Mouse (Mus musculus) neural tube, embryonic 15.5 days (tissue): ENCODE measurements around the gene 1700003F12Rik. TPM values are rescaled to one million over a fixed set of nuclear protein-coding genes. Genes with fewer than 3 reads are reported as not detected.
A peak's percentile ranks its signal among the peaks of the same experiment; 100 is the strongest.

Experiments
- ATAC-seq: fragments of 200-750 bp; cut with Nextera tagmentation; 2 replicates; pipeline ENCODE4 v1.8.0; 2017; ENCODE audit warnings: mild to moderate bottlenecking, moderate TSS enrichment, moderate library complexity; ENCODE audit not compliant: low FRiP score
- H3K27ac ChIP-seq: fragments of 300-500 bp; sonication (generic); replicated peaks from 2 replicates; pipeline ENCODE4 v1.5.1; 2015; ENCODE audit warnings: mild to moderate bottlenecking, inconsistent platforms
- H3K27me3 ChIP-seq: fragments of 300-500 bp; sonication (generic); replicated peaks from 2 replicates; pipeline ENCODE4 v1.6.1; 2015; ENCODE audit warnings: inconsistent platforms
- H3K36me3 ChIP-seq: fragments of 300-500 bp; sonication (generic); 2 replicates; pipeline ENCODE4 v1.6.1; 2015; ENCODE audit warnings: inconsistent platforms
- H3K4me1 ChIP-seq: fragments of 300-500 bp; sonication (generic); 2 replicates; pipeline ENCODE4 v1.6.1; 2015; ENCODE audit warnings: inconsistent platforms
- H3K4me2 ChIP-seq: fragments of 300-500 bp; sonication (generic); 2 replicates; pipeline ENCODE4 v1.6.1; 2015; ENCODE audit warnings: inconsistent platforms, mild to moderate bottlenecking, moderate library complexity
- H3K4me3 ChIP-seq: fragments of 300-500 bp; sonication (generic); replicated peaks from 2 replicates; pipeline ENCODE4 v1.5.1; 2015; ENCODE audit warnings: mild to moderate bottlenecking, inconsistent platforms
- H3K9ac ChIP-seq: fragments of 300-500 bp; sonication (generic); replicated peaks from 2 replicates; pipeline ENCODE4 v1.6.1; 2015; ENCODE audit warnings: mild to moderate bottlenecking, inconsistent platforms
- H3K9me3 ChIP-seq: fragments of 300-500 bp; sonication (generic); replicated peaks from 2 replicates; pipeline ENCODE4 v1.6.1; 2016; ENCODE audit warnings: inconsistent platforms
- WGBS: fragments of 180-500 bp; shearing (Covaris S2); methylation state at CpG from one replicate; pipeline ENCODE4 v1.1.7; 2015; ENCODE audit warnings: mixed read lengths; 5-methylcytosine and 5-hydroxymethylcytosine counted together
- polyA plus RNA-seq: library from polyadenylated mRNA; unstranded; fragments of >200 nt; fragmentation: Nextera tagmentation; extraction: Ambion mirVana; gene quantifications from 2 replicates; pipeline ENCODE4 v1.2.1, GENCODE M21; 2015

1700003F12Rik gene
- polyA plus RNA-seq, 1 experiment from 2014 or later, result 1.9 TPM

DNA sequence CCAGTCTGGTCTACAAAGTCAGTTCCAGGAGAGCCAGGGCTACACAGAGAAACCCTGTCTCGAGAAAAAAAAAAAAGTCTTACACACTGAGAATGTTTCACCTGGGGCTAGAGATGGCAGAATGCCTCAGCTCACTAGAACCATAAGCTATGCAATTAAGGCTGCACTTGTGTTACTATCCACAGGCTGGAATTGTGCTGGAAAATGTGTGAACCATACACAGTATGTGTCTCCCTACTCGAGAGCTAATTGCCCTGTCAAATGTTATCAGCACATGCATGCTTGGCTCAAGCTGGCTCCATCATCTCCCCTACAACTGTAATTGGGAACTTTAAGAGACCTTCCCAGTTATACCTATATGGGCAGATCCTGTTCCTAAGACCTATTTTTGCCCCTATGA lies 4.1 kb downstream of the 1700003F12Rik start:
- Histone ChIP-seq H3K9ac (no peak overlapping the region), H3K4me2 (no peak overlapping the region), H3K27me3 (peaks cover 13% of the 10 kb centered on the region), H3K36me3 (no peaks in the 10 kb centered on the region), H3K27ac (no peak overlapping the region), H3K9me3 (no peaks in the 10 kb centered on the region), H3K4me3 (no peak overlapping the region), H3K4me1 (peaks cover 29% of the 10 kb centered on the region)
- ATAC-seq, result no peak
- 66% methylated on average over 2 of the region's 2 CpGs for WGBS

DNA sequence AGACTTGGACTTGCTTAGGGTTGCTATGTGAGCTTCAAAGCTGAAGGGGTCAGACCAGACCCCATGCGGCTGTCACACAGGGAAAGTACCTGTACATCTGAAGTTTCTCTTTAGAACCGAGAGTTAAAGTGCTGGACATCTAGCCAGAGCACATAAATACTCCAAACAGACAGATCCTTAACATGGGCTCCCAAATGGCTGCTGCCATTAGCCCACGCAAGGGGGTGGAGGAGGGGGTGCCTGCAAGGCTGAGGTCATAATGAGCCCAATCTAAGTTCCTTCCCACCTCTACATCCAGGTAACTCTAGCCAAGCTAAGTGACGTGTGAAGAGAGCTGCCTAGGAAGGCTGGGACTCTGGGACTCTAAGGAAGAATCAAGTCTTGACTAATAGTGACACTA lies 4.6 kb downstream of the 1700003F12Rik start, which contains the start of gene Actl10:
Actl10 (plus strand) TSS at position 301 of the 400 bp plus-strand sequence.
- no peaks in the 10 kb centered on the region for H3K9me3 ChIP-seq
- H3K4me2 ChIP-seq, result peak within 1 kb of the TSS; percentile 47
- WGBS, result 86% methylated on average over 4 of the region's 4 CpGs
- no peak for ATAC-seq
- no peaks in the 10 kb centered on the region for H3K36me3 ChIP-seq
- H3K27me3 ChIP-seq, result peaks cover 13% of the 10 kb centered on the region
- no peak within 1 kb of the TSS; the same call in 1 of the 2 replicates for H3K27ac ChIP-seq
- peaks cover 29% of the 10 kb centered on the region for H3K4me1 ChIP-seq
- H3K9ac ChIP-seq, result 0 out of 2 replicates have a peak within 1 kb of the TSS, but pooled peaks have one; percentile 18
- H3K4me3 ChIP-seq, result 0 out of 2 replicates have a peak within 1 kb of the TSS, but pooled peaks have one; percentile 2

DNA sequence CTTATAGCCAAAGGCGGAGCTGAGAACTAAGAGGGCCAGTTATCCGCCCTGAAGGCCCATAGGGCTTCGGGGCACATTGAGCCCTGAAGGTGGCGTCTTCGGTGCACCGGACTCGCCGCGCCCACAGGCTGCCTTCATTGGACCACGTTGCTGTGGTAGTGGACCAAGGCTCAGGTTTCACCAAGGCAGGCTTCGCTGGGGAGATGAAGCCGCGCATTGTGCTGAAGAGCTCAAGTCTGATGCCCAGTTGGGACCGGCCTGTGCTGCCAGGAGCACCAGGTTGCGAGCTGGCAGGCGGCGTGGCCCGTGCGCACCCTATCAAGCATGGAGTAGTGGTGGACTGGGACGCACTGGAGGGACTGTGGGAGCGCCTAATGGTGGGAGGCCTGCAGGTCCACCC lies 5.0 kb downstream of the 1700003F12Rik start:
- ATAC-seq, result peak; percentile 4; the same call in 1 of the 2 replicates
- 0 out of 2 replicates have a peak overlapping the region, but pooled peaks have one; percentile 18 for H3K9ac ChIP-seq

DNA sequence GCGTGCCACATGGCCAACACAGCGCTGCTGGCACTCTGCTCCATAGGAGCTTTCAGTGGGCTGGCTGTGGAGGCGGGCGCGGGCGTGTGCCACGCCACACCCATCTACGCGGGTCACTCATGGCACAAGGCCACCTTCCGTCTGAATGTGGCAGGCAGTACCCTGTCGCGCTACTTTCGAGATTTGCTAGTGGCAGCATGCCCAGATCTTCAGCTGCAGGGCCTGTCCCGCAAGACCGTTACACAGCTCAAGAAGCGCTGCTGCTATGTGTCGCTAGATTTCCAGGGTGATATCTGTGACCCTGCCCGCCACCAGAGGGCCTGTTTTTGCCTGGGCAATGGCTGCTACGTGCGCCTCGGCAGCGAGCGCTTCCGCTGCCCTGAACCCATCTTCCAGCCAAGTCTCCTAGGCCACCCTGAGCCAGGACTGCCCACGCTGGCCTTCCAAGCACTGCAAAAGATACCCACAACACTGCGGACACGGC lies 5.6 kb downstream of the 1700003F12Rik start:
- Histone ChIP-seq H3K4me1 (peaks cover 35% of the 10 kb centered on the region), H3K27ac (no peak overlapping the region; the same call in 1 of the 2 replicates), H3K27me3 (peaks cover 13% of the 10 kb centered on the region), H3K9me3 (no peaks in the 10 kb centered on the region), H3K4me2 (peak overlapping the region; percentile 47), H3K4me3 (0 out of 2 replicates have a peak overlapping the region, but pooled peaks have one; percentile 2), H3K9ac (0 out of 2 replicates have a peak overlapping the region, but pooled peaks have one; percentile 18), H3K36me3 (no peaks in the 10 kb centered on the region)
- 21% methylated on average over 27 of the region's 27 CpGs for WGBS
- ATAC-seq, result peak; percentile 32; the same call in 1 of the 2 replicates

More for the DNA sequence above, 5.0 kb downstream of the 1700003F12Rik start:
- 43% methylated on average over 21 of the region's 21 CpGs for WGBS
- Histone ChIP-seq H3K4me3 (0 out of 2 replicates have a peak overlapping the region, but pooled peaks have one; percentile 2), H3K4me2 (peak overlapping the region; percentile 47), H3K27me3 (peaks cover 13% of the 10 kb centered on the region), H3K9me3 (no peaks in the 10 kb centered on the region), H3K36me3 (no peaks in the 10 kb centered on the region), H3K27ac (no peak overlapping the region; the same call in 1 of the 2 replicates), H3K4me1 (peaks cover 30% of the 10 kb centered on the region)

DNA sequence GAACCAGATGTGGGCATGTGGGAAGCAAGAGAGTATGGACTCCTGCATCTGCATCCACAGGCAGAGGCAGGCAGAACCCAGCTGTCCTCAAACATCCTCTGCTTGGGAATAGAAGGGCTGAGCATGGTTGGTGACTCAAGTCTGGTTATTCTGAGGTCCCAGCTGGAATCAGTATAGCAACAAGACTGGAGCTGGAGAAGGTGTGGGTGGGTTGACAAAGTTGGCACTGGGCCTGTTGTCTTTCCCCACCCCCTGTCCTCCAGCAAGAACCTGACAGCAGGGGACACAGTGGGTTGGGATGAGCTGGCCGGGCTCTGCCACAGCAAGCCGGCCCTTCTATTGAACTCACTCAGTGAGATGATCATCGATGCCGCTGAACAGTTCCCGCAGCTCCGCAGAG lies 8.3 kb downstream of the 1700003F12Rik start:
- Histone ChIP-seq H3K27ac (no peak overlapping the region), H3K9me3 (no peaks in the 10 kb centered on the region), H3K4me2 (no peak overlapping the region), H3K4me3 (no peak overlapping the region), H3K9ac (no peak overlapping the region), H3K27me3 (peaks cover 11% of the 10 kb centered on the region), H3K4me1 (peaks cover 43% of the 10 kb centered on the region), H3K36me3 (no peaks in the 10 kb centered on the region)
- ATAC-seq, result no peak
- WGBS, result 79% methylated on average over 6 of the region's 6 CpGs

DNA sequence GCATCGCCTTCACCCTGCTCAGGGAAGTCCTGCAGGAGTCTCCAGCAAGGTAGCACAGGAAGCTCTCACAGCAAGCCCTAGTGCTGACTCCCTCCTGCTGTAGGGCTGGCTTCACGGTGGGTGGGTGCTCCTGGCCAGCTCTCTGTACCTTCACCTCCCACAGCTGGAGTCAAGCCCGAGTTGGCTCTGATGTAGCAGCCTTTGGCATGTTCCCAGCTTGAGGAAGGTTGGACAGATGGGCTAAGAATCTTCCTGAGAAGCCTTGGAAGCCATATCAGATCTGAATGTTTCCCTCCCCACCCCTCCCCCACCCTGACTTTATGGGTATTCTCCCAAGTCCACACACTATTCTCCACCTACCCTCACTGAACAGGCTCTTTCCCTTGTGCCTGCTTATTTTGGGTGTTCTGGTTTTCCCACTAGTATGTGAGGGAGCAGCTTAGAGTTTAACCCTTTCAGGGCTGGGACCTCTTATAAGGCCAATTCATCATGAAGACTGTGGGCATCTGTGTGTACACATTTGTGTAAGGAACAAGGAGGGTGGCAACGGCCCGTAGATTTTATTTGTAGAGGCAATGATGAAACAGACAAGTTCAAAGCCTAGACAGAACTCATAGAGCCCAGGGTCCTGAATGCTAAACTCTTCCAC lies 10.4 kb downstream of the 1700003F12Rik start:
- no peak overlapping the region for H3K27ac ChIP-seq
- H3K36me3 ChIP-seq, result no peaks in the 10 kb centered on the region
- peak overlapping the region; percentile 84 for H3K4me2 ChIP-seq
- no peak overlapping the region for H3K9ac ChIP-seq
- H3K27me3 ChIP-seq, result no peaks in the 10 kb centered on the region
- peaks cover 34% of the 10 kb centered on the region for H3K4me1 ChIP-seq
- ATAC-seq, result no peak
- WGBS, result 57% methylated on average over 5 of the region's 5 CpGs
- H3K4me3 ChIP-seq, result no peak overlapping the region
- no peaks in the 10 kb centered on the region for H3K9me3 ChIP-seq

DNA sequence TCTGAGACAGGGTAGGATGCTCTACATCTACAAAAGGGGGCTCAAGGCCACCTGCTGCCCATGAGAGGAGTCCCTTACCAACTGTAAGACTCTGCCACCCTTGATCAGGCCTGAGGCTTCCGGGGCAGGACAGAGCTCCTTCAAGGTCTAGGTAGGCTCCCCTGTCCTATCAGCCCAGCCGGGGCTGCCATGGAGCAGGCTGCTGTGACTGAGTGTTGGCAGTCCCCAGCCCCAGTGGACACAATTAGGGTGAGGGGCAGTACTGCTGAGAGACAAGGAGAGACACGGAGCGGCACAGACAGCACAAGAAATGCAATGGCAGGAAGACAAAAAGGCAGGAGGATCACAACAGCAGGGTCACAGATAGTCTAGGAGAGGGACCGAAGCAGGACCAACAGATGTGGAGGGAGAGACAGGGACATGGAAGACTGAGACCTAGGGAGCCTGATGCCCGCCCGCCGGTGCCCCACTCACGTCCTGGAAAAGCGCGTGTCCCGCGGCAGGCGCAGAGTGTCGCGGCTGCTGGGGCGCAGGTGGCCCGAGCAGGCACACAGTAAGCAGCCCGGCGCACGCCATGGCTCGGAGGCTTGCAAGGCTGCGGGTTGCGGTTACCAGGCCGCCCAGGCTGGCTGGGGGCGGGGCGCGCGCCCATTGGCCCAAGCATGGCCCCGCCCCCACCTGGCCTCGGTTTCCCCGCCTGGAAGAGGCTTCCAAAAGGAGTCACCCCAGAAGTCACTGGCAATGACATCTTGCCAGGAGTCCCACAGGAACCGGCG lies 11.6 kb downstream of the 1700003F12Rik start, which contains the start of gene Necab3:
Necab3 (minus strand) TSS at position 627 of the 776 bp plus-strand sequence.
- H3K4me2 ChIP-seq, result peak within 1 kb of the TSS; percentile 84
- peak; percentile 77 for ATAC-seq
- no peak within 1 kb of the TSS for H3K27ac ChIP-seq
- WGBS, result 3% methylated on average over 32 of the region's 34 CpGs
- H3K4me3 ChIP-seq, result peak within 1 kb of the TSS; percentile 48
- peak within 1 kb of the TSS; percentile 53 for H3K9ac ChIP-seq
- no peaks in the 10 kb centered on the region for H3K9me3 ChIP-seq
- no peaks in the 10 kb centered on the region for H3K36me3 ChIP-seq
- peaks cover 28% of the 10 kb centered on the region for H3K4me1 ChIP-seq
- no peaks in the 10 kb centered on the region for H3K27me3 ChIP-seq

DNA sequence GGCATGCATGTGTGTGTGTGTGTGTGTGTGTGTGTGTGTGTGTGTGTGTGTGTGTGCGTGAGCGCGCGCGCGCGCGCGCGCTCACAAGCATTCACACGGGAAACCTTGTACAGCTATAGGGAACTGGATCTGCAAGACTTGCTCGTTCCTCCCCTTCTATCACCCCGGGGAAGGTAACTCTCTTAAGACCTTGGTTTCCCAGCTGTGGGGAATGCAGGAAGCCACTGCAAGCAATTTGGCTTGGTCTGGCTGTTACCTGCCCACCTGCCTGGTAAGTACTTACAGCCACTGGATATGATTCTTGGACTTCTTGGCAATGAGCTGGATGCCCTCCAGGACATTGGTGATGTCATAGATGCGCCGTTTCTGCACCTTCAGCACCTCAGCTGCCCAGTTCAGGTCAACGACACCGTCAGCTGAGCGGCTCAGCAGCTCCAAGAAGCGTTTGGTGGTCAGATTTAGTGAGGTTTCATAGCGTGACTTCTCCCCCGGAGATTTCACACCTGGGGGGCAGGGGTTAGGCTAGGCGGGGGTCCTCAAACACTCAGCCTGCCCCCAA lies 16.8 kb downstream of the 1700003F12Rik start:
- H3K27me3 ChIP-seq, result no peaks in the 10 kb centered on the region
- no peaks in the 10 kb centered on the region for H3K9me3 ChIP-seq
- H3K4me2 ChIP-seq, result no peak overlapping the region
- 93% methylated on average over 22 of the region's 22 CpGs for WGBS
- no peak overlapping the region for H3K9ac ChIP-seq
- no peak overlapping the region for H3K4me3 ChIP-seq
- peaks cover 19% of the 10 kb centered on the region for H3K4me1 ChIP-seq
- ATAC-seq, result no peak
- H3K36me3 ChIP-seq, result no peaks in the 10 kb centered on the region
- no peak overlapping the region for H3K27ac ChIP-seq

DNA sequence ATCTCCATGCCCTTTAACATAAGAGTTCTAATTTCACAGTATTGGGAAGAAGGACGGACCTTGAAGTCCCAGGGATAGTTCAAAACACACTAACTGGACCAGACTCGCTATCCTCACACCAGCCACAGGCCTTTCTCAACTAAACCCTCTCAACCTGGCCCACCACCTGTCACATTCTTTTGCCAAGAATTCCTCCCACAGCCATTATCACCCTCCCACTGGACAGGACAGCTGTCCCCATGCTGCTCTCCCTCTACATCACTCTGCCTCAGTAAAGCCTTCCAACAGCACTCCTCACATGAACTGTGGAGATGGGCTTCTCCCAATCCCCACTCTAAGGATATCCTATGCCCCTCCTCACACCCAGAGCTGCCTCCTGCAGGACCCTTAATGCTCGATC lies 18.7 kb downstream of the 1700003F12Rik start:
- Histone ChIP-seq H3K36me3 (no peaks in the 10 kb centered on the region), H3K4me1 (peaks cover 21% of the 10 kb centered on the region), H3K9ac (peak overlapping the region; percentile 26; the same call in 1 of the 2 replicates), H3K27ac (no peak overlapping the region), H3K4me2 (no peak overlapping the region), H3K27me3 (no peaks in the 10 kb centered on the region), H3K4me3 (no peak overlapping the region), H3K9me3 (no peaks in the 10 kb centered on the region)
- ATAC-seq, result no peak
- 65% methylated on average over 3 of the region's 3 CpGs for WGBS

DNA sequence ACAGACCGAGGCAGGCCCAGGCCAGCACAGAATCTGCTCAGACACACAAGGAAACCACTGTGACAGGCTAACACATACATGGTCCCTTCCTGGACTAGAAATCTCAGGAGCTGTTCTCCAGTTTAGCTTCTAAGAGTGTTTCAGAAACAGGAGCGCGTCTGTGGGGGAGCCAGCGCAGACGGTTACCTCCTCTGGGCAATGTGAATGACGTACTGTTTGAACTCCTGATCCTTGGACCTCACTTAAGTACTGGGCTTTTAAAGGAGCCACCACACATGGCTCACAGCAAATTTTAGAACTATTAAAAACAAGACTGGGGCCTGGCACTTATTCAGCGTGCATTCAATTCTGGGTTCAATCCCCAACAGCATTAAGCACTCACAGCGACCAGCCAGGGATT lies 19.8 kb downstream of the 1700003F12Rik start:
- Histone ChIP-seq H3K9me3 (no peaks in the 10 kb centered on the region), H3K4me3 (no peak overlapping the region), H3K27ac (no peak overlapping the region), H3K4me2 (no peak overlapping the region), H3K9ac (no peak overlapping the region), H3K27me3 (no peaks in the 10 kb centered on the region), H3K36me3 (no peaks in the 10 kb centered on the region), H3K4me1 (peaks cover 26% of the 10 kb centered on the region)
- ATAC-seq, result no peak
- 37% methylated on average over 8 of the region's 8 CpGs for WGBS

DNA sequence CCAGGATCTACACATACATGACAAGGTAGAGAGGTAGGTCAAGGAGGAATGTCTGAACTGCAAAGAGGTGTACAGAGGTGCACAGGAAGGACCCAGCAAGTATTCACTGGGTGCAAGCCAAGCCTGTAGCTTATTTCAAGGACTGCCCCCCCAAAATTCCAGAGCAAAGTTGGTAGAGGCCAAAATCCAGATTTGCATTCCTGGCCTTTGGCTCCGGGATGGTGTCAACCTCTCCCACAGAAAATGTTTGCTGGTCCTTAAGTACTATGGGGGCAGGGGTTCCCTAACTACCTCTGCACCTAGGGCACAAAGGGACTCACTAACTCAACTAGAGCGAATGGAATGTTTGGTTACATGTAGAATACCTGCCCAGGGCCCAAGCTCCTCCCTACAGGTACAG lies 20.9 kb downstream of the 1700003F12Rik start:
- Histone ChIP-seq H3K4me1 (peaks cover 26% of the 10 kb centered on the region), H3K9ac (no peak overlapping the region), H3K4me3 (0 out of 2 replicates have a peak overlapping the region, but pooled peaks have one; percentile 74)

More for the DNA sequence above, 20.9 kb downstream of the 1700003F12Rik start:
- 80% methylated on average over 2 of the region's 2 CpGs for WGBS
- Histone ChIP-seq H3K36me3 (no peaks in the 10 kb centered on the region), H3K4me2 (peak overlapping the region; percentile 99), H3K27me3 (no peaks in the 10 kb centered on the region), H3K27ac (no peak overlapping the region), H3K9me3 (no peaks in the 10 kb centered on the region)
- ATAC-seq, result no peak
